Mouse (Mus musculus): ENCODE data around the gene Tmem50a. TPM values are rescaled to one million over a fixed set of nuclear protein-coding genes. Genes with fewer than 3 reads are reported as not detected.

Gene Tmem50a
- polyA plus RNA-seq, 1 experiment from 2014 or later, result 79.1 TPM

- under 1% methylated on average over 78 of the region's 106 CpGs for WGBS (ENCODE audit: insufficient replicate concordance)
- Histone ChIP-seq H3K36me3 (ENCODE audit: control insufficient read depth, insufficient read depth) (no peaks in the 10 kb centered on the region), H3K9ac (ENCODE audit: low read depth, low read length) (peak overlapping the region; percentile 95), H3K4me3 (ENCODE audit: low read depth, low read length) (peak overlapping the region; percentile 94), H3K27me3 (ENCODE audit: control insufficient read depth, insufficient read depth, low read depth, low read length) (no peaks in the 10 kb centered on the region), H3K9me3 (replicated peaks; ENCODE audit: control insufficient read depth, low read length) (no peaks in the 10 kb centered on the region), H3K4me1 (ENCODE audit: control insufficient read depth, low read depth, low read length) (peaks cover 36% of the 10 kb centered on the region), H3K4me2 (ENCODE audit: low read depth, low read length) (peak overlapping the region; percentile 80), H3K27ac (ENCODE audit: low read length) (peak overlapping the region; percentile 92)
- peak; percentile 47 for ATAC-seq (ENCODE audit: low read depth)
Measured at GRCm38 (mm10) chr4:134852438-134853255, 62.2 kb downstream of the Tmem50a start.

GRCm38 (mm10) chr4:134851876-134852275, 62.9 kb downstream of the Tmem50a start:
- Histone ChIP-seq H3K4me2 (ENCODE audit: low read depth, low read length) (peak overlapping the region; percentile 80), H3K36me3 (ENCODE audit: control insufficient read depth, insufficient read depth) (no peaks in the 10 kb centered on the region), H3K4me1 (ENCODE audit: control insufficient read depth, low read depth, low read length) (peaks cover 42% of the 10 kb centered on the region), H3K9ac (ENCODE audit: low read depth, low read length) (peak overlapping the region; percentile 95), H3K9me3 (replicated peaks; ENCODE audit: control insufficient read depth, low read length) (no peaks in the 10 kb centered on the region), H3K27me3 (ENCODE audit: control insufficient read depth, insufficient read depth, low read depth, low read length) (no peaks in the 10 kb centered on the region), H3K27ac (ENCODE audit: low read length) (peak overlapping the region; percentile 92), H3K4me3 (ENCODE audit: low read depth, low read length) (peak overlapping the region; percentile 94)
- WGBS (ENCODE audit: insufficient replicate concordance), result 11% methylated on average over 14 of the region's 14 CpGs
- no peak for ATAC-seq (ENCODE audit: low read depth)

GRCm38 (mm10) chr4:134851236-134851635, 63.6 kb downstream of the Tmem50a start:
- Histone ChIP-seq H3K9ac (ENCODE audit: low read depth, low read length) (peak overlapping the region; percentile 95), H3K9me3 (replicated peaks; ENCODE audit: control insufficient read depth, low read length) (no peaks in the 10 kb centered on the region), H3K27me3 (ENCODE audit: control insufficient read depth, insufficient read depth, low read depth, low read length) (no peaks in the 10 kb centered on the region), H3K36me3 (ENCODE audit: control insufficient read depth, insufficient read depth) (no peaks in the 10 kb centered on the region), H3K4me2 (ENCODE audit: low read depth, low read length) (peak overlapping the region; percentile 80), H3K27ac (ENCODE audit: low read length) (no peak overlapping the region; the same call in 1 of the 2 replicates), H3K4me3 (ENCODE audit: low read depth, low read length) (peak overlapping the region; percentile 94), H3K4me1 (ENCODE audit: control insufficient read depth, low read depth, low read length) (peaks cover 40% of the 10 kb centered on the region)
- 67% methylated on average over 2 of the region's 2 CpGs for WGBS (ENCODE audit: insufficient replicate concordance)
- ATAC-seq (ENCODE audit: low read depth), result no peak

- 74% methylated on average over 4 of the region's 4 CpGs for WGBS (ENCODE audit: insufficient replicate concordance)
Measured at GRCm38 (mm10) chr4:134850551-134850950, 64.3 kb downstream of the Tmem50a start.

More at GRCm38 (mm10) chr4:134850551-134850950, 64.3 kb downstream of the Tmem50a start:
- Histone ChIP-seq H3K27me3 (ENCODE audit: control insufficient read depth, insufficient read depth, low read depth, low read length) (no peaks in the 10 kb centered on the region), H3K4me3 (ENCODE audit: low read depth, low read length) (no peak overlapping the region), H3K4me2 (ENCODE audit: low read depth, low read length) (peak overlapping the region; percentile 2; the same call in 1 of the 2 replicates), H3K9me3 (replicated peaks; ENCODE audit: control insufficient read depth, low read length) (no peaks in the 10 kb centered on the region), H3K9ac (ENCODE audit: low read depth, low read length) (no peak overlapping the region), H3K27ac (ENCODE audit: low read length) (no peak overlapping the region), H3K4me1 (ENCODE audit: control insufficient read depth, low read depth, low read length) (peaks cover 42% of the 10 kb centered on the region), H3K36me3 (ENCODE audit: control insufficient read depth, insufficient read depth) (no peaks in the 10 kb centered on the region)
- ATAC-seq (ENCODE audit: low read depth), result no peak

Other genes with a start within 250 kb of the Tmem50a start
- gene Man1c1, start 210.7 kb downstream of the Tmem50a start, polyA plus RNA-seq (2015; fragmentation: Nextera tagmentation; extraction: Ambion mirVana), result 0.97 and 1.2 TPM in 2 replicates
- 20.1 and 20.7 TPM in 2 replicates for gene Ldlrap1, start 147.0 kb downstream of the Tmem50a start, polyA plus RNA-seq (2015; fragmentation: Nextera tagmentation; extraction: Ambion mirVana)
- gene Maco1, start 61.7 kb downstream of the Tmem50a start, polyA plus RNA-seq (2015; fragmentation: Nextera tagmentation; extraction: Ambion mirVana), result 16.0 and 16.8 TPM in 2 replicates
- gene Rhd, start 50.5 kb downstream of the Tmem50a start, polyA plus RNA-seq (2015; fragmentation: Nextera tagmentation; extraction: Ambion mirVana), result 522 and 550 TPM in 2 replicates
- 315 and 330 TPM in 2 replicates for gene Rsrp1, start 8.6 kb upstream of the Tmem50a start, polyA plus RNA-seq (2015; fragmentation: Nextera tagmentation; extraction: Ambion mirVana)
- gene Syf2, start 15.9 kb upstream of the Tmem50a start, polyA plus RNA-seq (2015; fragmentation: Nextera tagmentation; extraction: Ambion mirVana), result 43.9 and 47.8 TPM in 2 replicates
- 0.60 and 0.61 TPM in 2 replicates for gene Runx3, start 205.6 kb upstream of the Tmem50a start, polyA plus RNA-seq (2015; fragmentation: Nextera tagmentation; extraction: Ambion mirVana)